Mouse (Mus musculus): ENCODE data around the gene Diras2.

Diras2 gene

GRCm38 (mm10) chr13:52552822-52553477, 21.9 kb upstream of the Diras2 start:
- DNase-seq (ENCODE audit: low read depth, low spot score): no peak

GRCm38 (mm10) chr13:52551275-52551674, 20.2 kb upstream of the Diras2 start:
- DNase-seq (ENCODE audit: low read depth, low spot score): no peak

- no peak for DNase-seq (ENCODE audit: low read depth, low spot score)
Observed at GRCm38 (mm10) chr13:52550690-52551193, 19.7 kb upstream of the Diras2 start.

- DNase-seq (ENCODE audit: low read depth, low spot score): no peak
Observed at GRCm38 (mm10) chr13:52546288-52546687, 15.2 kb upstream of the Diras2 start.

DNA sequence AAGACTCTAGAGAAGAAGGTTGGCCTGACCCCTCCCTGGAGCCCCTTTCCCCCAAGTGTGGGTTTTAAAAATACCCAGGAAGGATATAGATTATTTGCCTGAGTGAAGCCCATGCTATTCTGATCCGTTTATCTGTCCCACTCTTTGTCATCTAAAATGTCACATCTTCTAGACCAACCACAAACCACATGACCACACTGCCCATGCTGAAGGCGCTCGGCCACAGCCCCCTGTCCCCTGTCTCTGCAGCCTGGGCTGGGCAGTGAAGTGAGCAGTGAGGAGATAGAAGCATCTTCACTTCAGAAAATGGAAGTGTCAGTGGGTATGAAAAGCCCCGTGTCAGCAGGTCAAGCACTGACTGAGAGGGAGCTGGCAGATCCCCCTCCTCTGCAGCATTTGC, 11.6 kb upstream of the Diras2 start:
- DNase-seq (ENCODE audit: low read depth, low spot score): no peak

DNA sequence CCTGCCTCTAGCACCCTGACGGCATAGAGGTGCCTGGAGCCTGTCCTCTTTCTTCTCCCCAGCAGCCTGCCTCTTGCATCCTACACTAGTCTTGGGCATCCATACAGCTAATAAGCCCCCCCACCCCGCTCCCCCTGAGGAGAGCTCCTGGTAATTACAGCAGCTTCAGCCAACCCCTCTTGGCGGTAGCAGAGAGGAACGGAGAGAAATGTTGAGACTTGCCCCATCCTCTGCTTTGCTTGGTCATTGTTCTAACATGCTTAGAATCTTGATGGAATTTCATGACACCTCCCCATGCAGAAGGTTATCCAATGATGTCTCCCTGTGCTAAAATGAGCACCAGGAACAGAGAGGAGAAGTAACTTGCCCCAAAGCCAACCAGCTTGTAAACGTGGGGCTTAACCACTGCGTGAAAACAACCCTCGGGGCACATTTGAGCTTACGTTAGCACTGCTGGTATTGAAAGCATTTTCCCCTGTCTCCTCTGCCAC, 11.0 kb upstream of the Diras2 start:
- DNase-seq (ENCODE audit: low read depth, low spot score): no peak

DNA sequence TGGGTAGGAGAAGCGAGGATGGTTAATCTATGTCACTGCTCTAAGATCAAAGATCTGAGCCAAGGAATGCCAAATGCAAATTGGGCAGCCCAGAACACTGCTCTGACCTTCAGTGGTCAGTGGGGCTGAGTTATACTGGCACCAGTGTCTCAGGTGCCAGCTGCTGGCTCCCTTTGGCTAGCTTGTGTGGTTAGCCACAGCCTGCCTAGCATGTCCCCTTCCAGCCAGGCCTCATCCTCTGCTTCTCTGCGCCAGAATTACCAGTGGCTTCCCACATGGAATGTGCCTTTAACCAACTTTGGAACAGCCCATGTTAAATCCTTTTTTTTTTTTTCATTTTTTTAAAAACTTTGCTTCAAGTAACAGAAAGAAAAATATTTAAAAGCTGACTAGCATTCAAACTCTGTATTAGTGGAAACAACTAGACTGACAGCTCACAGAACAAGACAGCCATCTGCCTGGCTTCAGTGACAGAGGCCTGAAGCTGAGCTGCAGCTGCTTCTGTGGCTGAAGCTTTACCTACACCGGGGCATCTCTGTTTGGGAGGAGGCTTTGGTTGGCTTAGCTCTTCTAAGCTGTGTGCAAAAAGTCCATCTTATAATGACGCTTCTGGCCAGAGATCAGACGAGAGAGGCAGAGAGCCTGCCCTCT, 10.4 kb upstream of the Diras2 start:
- DNase-seq (ENCODE audit: low read depth, low spot score): no peak

DNA sequence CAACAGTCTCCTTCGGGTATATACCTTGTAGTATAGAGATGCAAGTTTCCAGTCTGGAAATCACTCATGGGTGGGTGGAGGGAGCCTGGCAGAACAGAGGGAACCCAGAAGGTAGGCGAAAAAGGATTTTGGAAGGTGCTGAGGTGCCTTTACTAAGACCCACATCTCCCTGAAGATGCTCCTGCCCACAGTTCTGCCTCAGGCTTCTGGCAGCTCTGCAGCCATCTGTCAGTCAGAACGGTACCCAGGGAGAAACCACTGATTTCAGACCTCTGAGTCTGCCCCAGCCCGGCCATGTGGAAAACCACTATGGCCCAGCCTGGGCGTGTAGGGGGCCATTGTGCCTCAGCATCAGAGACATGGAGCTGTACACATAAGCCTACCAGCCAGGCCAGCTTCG, 8.4 kb upstream of the Diras2 start:
- no peak for DNase-seq (ENCODE audit: low read depth, low spot score)

- DNase-seq (ENCODE audit: low read depth, low spot score): no peak
Observed at GRCm38 (mm10) chr13:52538588-52539116, 7.6 kb upstream of the Diras2 start.

GRCm38 (mm10) chr13:52537754-52538587, 6.9 kb upstream of the Diras2 start:
- no peak for DNase-seq (ENCODE audit: low read depth, low spot score)

DNA sequence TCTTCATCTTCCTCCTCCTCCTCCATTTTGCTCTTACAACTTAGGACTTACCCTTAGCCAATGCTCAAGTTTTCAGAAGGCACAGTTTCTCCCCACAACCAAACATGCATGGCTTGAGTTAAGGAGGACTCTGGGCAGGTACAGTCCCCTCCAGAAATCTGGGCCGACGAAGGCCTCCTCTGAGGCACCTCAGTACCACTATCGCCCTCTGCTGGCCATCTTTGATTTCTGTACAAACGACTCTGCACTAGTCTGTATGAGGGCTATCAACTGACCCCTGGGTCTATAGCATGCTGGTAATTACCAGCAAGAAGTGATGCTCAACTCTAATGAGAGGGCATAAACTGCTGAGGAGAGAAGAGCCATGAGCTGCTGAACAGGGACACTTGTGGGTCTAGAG, 4.5 kb upstream of the Diras2 start:
- DNase-seq (ENCODE audit: low read depth, low spot score): peak; percentile 1

- DNase-seq (ENCODE audit: low read depth, low spot score): no peak
Observed at GRCm38 (mm10) chr13:52533644-52534043, 2.6 kb upstream of the Diras2 start.

GRCm38 (mm10) chr13:52530008-52530945, 802 bp downstream of the Diras2 start:
- DNase-seq (ENCODE audit: low read depth, low spot score): no peak

DNA sequence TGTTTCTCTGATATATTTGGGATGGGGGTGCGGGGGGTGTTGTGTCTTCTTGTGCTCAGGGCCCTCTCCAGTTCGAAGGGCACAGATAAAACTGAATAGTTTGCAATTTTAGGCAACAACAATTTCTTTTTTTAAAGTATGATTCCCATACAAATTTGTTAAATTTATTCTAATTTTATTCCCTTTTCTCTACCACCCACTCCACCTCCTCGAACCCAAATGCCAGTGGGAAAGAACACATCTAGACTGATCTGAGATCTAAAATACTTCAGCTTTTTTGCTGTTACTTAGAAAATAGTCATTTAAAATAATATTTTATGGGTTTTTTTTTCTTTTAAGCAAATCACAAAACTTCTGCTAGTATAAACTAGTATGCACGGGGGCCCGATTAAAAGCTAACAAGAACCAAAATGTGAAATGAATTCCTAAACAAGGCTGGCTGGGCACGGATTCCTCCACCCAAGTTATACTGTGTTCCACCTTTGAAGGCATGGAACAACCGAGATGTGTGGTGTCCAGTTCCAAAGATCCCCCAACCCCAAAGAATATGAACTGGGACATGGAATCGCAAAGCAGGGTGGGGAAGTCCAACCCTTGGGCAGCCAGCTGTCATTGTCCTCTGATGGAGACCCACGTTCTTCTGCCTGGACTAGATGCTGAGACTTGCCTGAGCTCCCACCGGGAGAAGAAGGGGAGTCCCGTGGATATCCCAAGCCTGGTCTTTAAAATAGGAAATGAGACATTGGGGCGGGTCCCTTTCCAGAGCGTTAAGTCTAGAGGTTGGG, 1.7 kb downstream of the Diras2 start:
- no peak for DNase-seq (ENCODE audit: low read depth, low spot score)

DNA sequence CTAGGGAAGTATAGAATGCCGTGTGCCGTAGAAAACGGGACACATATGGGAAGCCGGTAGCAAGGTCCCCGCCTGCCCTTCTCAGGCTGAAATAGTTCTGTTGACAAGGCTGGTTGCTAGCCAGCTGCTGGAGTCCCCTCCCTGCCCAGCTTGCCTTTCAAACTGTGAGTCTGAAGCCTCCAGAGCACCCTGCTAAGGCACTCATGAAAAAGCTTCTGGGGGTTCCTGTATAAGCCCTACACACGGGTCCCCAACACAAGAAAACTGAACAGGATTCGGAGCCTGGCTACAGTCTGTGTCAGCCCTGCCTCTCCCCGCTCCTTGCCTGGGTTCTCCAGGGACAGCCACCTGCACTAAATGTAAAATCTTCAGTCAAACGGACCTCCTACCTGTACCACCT, 2.3 kb downstream of the Diras2 start:
- no peak for DNase-seq (ENCODE audit: low read depth, low spot score)

DNA sequence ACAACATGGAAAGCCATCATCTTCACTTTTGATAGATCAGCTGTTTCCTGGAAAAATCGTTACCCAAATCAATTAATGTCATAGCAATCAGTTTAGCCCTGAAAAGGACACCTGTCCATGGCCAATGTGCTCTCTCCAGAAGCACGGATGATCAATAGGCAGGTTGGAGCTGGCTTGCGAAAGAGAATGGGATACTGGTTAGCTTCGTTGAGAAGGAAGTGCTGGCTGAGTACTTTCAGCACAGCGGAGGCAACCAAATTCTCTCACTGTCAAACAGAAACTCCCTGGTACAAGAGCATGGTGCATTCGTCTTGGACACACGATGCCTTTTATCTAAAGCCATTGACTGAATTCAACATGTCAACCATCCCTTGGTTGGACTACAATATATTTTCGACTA, 2.8 kb downstream of the Diras2 start:
- DNase-seq (ENCODE audit: low read depth, low spot score): no peak

DNA sequence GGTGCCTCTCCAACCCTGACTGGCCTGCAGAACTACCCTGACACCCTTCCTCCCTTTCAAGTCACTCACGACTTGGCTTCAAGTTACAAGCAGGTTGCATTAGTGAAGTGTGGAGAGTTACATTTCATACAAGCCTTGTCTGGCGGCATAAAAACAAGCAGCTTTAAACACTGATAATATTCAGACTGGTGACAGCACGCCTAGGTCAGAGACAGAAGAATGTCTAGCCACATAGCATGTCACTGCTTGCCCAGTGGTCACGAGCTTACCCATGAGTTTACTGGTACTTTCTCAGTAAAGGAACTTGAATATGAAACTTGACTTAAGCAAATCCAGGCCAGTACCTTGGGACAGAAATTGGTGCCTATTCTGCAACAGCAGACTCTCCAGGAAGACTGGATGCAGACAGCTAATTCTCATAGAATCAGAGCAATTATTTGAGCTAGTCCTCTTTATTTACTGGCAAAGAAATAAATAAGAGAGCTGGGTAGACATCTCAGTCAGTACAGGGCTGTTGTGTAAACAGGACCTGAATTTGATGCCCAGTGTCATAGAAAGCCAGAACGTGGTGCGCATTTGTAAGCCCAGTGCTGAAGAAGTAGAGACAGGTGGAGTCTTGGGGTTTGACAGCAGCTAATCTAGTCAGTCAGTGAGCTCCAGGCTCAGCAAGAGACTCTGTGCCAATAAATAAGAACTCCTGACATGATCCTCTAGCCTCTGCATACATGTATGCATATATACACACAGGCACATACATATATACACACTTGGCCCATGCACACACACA, 4.6 kb downstream of the Diras2 start:
- DNase-seq (ENCODE audit: low read depth, low spot score): no peak

GRCm38 (mm10) chr13:52524313-52524712, 6.8 kb downstream of the Diras2 start:
- no peak for DNase-seq (ENCODE audit: low read depth, low spot score)

GRCm38 (mm10) chr13:52521176-52521575, 9.9 kb downstream of the Diras2 start:
- no peak for DNase-seq (ENCODE audit: low read depth, low spot score)

Measured in c-Kit-negative CD71-positive TER-119-positive erythroid progenitor cells, embryonic 14.5 days (primary cell).